Mouse (Mus musculus): ENCODE measurements around the gene Ndufb2.

The Ndufb2 gene

DNA sequence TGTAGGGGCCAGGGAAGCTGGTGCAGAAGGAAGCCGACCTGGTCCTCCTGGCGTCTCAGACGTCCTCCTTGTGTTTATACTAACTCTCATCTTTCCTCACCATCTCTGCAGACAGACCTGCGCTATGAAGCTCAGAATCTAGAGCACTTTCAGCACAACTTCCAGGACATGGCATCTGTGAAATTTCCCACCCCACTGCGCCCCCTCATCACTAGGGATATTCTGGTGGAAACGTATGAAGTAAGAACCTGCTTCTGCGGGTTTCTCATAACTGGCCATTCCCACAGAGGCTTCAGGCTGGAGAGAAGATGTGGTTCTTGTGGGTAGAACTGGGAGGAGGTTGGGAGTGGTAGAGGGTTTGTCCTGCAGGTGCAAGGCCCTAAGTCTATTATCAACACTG is 12.8 kb upstream of the Ndufb2 start:
- no peak for DNase-seq (ENCODE audit: extremely low spot score, low read depth, low spot score)

DNA sequence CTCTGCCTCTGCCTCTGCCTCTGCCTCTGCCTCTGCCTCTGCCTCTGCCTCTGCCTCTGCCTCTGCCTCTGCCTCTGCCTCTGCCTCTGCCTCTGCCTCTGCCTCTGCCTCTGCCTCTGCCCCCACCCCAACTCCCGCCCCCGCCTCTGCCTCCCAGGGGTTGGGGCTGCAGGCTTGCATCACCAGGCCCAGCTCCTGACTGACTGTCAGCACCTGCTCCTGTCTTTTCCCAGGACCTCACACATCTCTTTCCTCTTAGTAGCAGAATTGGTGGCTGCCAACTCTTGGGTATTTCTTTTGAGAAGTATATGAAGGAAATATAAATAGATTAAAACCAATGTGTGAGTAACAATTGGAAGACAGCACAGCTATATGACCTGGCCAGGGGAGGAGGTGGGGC is 11.8 kb upstream of the Ndufb2 start:
- DNase-seq (ENCODE audit: extremely low spot score, low read depth, low spot score) = no peak

DNA sequence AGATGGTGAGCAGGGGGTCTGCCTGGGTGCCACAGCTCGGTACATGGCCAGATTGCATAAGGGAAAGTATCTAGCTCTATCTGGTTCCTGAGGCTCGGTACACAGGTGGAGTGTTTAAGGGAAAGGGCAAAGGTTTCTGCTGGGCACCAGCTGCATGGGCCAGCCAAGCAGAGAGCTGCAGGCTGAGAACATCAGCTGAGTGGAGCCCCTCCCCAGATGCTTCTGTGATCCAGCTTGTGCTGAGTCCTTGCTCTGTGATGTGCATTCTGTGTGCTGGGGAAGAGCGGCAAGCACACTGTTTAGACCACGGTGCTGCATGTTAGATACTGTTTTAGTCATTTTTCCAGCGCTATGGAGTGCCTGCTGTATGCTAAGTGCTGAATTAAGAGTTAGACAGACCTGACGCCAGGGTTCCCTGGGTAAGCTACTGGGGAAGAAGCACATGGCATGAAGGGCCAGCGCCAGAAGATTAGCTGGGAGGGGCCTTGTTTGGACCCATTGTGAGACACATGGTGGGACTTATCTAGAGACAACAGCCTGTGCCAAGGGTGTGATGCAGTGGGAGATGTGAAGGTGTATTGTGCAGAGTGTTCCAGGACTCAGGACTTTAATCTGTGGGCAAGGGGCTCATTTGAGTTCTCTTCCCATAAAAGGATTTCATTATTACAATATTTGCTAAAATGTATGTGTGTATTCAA is 11.1 kb upstream of the Ndufb2 start:
- no peak for DNase-seq (ENCODE audit: extremely low spot score, low read depth, low spot score)

DNA sequence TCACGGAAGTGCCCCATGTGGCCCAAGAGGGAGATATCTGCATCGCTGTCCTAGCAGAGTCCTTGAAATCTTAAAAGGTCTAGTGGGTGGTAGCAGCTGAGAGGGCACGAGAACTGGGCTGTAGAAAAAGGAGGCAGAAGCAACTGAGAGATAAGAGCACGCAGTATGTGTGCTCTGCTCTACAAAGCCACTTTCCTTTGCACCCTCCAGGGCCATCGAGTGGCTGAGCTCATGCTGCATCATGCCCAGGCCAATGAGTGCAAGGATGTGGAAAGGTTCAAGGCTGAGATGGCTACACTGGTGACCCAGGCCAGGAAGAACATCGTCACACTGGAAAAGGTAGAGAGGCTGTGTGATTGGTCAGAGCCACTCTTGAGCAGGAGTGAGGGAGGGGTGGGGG is 6.9 kb upstream of the Ndufb2 start, which contains the start of gene Gm42420:
Gene Gm42420, plus strand, starts transcription at position 237 of the 400 bp plus-strand sequence.
- no peak for DNase-seq (ENCODE audit: extremely low spot score, low read depth, low spot score)

DNA sequence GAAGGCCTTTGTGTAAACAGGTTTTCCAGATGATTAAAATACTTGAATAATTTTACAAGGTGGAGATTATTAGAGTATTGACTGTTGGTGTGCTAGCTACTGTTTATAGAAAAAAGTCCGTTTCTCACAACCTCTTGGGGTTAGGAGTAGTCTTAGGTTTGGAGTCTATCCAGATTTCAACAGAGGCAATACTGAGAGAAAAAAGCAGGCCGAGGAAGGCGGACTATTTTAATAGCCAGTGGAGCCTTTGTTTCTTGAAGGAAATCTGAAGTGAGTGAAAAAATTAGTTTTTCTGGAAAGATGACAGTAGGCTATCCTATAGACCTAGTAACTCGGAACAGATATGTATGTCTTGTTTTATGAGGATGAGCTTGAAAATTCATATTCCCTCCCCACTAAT is 893 bp upstream of the Ndufb2 start:
- DNase-seq (ENCODE audit: extremely low spot score, low read depth, low spot score) = no peak

DNA sequence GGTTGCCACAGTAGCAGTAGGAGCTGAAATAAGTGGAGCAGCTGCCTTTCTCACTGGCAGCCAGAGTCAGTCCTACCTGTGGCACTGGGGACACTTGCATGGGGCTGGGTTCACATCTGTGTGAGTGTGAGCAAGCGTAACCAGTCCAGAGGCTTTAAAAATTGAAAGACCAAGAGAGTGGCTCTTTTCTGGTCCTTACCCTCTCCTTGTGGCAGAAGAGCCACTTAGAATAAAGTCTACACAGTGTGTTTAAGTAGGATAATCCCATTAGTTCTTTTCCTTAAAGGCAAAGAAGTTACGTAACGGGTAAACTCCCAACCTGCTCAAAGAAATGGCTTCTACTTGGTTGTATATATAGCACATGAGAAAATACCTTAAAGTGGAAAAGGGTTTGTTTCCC is 8.5 kb downstream of the Ndufb2 start:
- DNase-seq (ENCODE audit: extremely low spot score, low read depth, low spot score) = no peak

DNA sequence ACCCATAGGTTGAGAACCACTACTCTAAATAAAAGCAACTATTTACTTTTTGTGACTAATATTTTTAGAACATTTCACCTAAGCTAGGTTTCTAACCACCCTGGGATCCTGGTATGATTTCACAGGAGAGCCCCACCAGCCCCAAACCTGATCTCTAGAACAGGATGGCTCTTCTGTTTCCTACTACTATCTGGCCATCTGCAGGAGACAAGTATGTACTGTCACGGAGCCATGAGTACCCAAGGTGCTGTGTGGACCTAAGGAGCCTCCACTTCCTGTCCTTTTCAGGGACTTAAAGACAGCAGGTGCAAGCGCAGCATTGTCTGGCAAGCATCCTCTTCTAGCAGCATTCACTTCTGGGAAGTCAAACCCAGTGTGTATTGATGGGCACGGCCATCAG is 9.5 kb downstream of the Ndufb2 start:
- no peak for DNase-seq (ENCODE audit: extremely low spot score, low read depth, low spot score)

DNA sequence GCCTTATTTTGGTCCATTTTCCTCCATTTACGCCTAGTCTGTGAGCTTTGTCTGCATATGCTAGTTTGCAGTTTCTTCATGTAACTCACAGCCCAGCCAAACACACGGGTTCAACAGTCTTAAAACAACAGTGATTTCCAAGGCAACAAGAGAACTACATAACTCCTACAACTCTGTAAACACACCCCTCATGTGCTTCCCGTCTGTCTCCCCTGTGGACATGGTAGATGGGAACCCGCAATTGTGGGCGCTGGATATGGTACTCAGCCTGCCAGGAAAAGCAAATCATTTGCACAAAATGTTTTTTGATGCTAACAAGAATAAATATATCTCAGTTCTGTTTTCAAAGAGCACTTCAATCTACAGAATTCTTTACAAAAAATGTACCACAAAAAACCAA is 12.2 kb downstream of the Ndufb2 start:
- DNase-seq (ENCODE audit: extremely low spot score, low read depth, low spot score) = no peak

DNA sequence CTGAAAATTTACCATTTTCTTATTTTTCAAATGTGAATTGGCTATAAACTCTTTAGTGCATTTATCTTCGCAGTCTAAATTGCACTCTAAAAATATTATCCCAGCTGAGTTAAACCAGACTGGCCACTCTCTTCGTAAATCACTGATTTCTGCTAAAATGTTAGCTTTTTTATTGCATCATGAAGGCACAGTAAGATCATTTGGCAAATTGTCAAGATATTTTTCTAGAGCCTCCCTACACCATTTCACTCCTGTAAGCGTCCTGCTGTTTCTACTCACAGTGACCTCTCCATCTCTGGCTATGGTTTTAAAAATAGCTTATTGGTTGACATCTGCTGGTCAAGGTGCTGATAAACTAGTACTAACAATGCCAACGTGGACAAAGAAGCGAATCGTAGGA is 13.7 kb downstream of the Ndufb2 start:
- no peak for DNase-seq (ENCODE audit: extremely low spot score, low read depth, low spot score)

DNA sequence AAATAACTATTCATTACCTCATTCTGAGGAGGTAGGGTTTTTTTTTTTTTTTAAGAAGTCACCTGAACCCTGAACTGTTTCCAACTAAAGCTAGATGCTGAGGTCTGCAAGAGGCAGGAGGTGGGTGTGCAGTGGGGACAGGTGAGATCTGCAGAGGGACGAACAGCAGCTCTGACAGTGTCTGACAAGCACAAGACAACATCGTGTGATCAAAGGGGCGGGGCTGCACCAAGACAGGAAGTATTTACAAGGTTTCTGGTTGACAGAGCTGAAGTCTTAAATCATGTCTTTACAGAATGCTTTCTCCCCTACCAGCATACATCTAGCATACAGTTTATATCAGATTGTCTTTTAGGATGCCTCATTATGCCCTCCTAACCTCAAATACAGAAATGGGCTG is 14.5 kb downstream of the Ndufb2 start:
- no peak for DNase-seq (ENCODE audit: extremely low spot score, low read depth, low spot score)

DNA sequence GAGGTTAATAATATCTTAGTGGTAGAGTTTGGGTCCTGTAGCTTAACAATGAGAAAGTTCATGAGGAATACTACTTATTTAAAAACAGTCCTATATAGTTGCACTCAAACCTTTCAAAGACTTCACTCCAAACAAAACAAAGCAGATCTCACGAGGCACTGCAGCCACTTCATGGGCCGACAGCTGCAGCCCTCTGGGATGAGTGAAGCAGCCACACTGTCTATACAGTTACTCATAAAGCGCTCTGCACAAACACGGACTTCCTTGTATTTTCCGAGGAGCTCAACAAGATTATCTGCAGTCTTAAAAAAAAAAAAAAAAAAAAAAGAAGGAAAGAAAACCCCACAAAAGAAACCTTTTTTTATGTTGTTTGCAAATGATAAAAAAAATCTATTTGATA is 15.0 kb downstream of the Ndufb2 start:
- no peak for DNase-seq (ENCODE audit: extremely low spot score, low read depth, low spot score)

DNA sequence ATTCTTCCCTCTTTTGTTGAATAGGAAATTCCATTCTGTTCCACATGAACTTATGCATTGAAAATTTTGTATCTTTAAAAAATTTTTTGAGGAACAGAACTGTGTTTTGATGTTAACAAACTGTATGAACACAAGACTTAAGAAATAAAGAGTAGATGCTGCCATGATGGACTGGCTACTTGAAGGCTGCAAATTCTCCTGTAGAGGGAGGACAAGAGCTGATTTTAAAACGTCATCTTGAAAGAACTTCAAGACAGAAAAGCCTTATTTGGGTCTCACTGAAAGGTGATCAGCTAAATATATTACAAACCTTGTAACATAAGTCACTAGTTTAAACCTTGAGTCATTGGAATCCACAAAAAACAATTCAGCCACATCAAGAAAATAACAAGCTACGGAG is 17.8 kb downstream of the Ndufb2 start:
- DNase-seq (ENCODE audit: extremely low spot score, low read depth, low spot score) = no peak

DNA sequence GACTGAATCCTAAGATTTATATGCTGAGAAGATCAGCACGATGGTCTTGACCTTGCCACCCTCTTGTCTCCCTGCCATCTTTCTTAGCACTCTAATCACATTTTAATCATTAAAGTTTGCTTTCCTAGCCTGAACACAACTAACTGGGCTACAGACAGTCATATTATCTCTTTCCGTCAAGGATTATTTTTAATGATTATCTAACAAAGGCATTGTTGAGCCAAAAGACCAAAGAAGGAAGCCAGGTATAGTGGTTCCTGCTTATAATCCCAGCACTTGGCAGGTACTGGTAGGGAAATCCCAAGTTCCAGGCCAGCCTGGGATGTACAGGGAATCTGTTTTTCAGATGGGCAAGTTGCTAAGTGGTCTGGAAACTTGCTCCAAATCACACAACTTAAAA is 18.9 kb downstream of the Ndufb2 start:
- DNase-seq (ENCODE audit: extremely low spot score, low read depth, low spot score) = no peak
